Mouse (Mus musculus) splenic B cell, adult 2 months (primary cell): ENCODE measurements at regions not wholly inside any gene's neighbourhood (a gene's known extent, or its start where the extent isn't known, plus 50 kb on each side); places are given as distances from the start of the nearest gene placed in this dataset.

Source experiments
- DNase-seq: peaks from one replicate; pipeline ENCODE4 v3.0.0-alpha.2; 2011; ENCODE audit warnings: low read depth, low spot score
- H3K27me3 ChIP-seq: 2 replicates; pipeline ENCODE4 v1.6.1; 2012; ENCODE audit warnings: mild to moderate bottlenecking, low read length, moderate library complexity, mixed read lengths; ENCODE audit not compliant: control insufficient read depth, poor library complexity, insufficient read depth, severe bottlenecking
- H3K36me3 ChIP-seq: 2 replicates; pipeline ENCODE4 v1.6.1; 2012; ENCODE audit warnings: mild to moderate bottlenecking, low read length, moderate library complexity, mixed read lengths; ENCODE audit not compliant: control insufficient read depth, poor library complexity, insufficient read depth, severe bottlenecking

- H3K36me3 ChIP-seq: no peaks in the 10 kb centered on the region
- no peak for DNase-seq
- H3K27me3 ChIP-seq: no peaks in the 10 kb centered on the region
Observed at GRCm38 (mm10) chr3:53984743-53985550, 121.3 kb upstream of the Ufm1 start.

GRCm38 (mm10) chr3:53982311-53982710, 118.7 kb upstream of the Ufm1 start:
- Histone ChIP-seq H3K36me3 (no peaks in the 10 kb centered on the region), H3K27me3 (no peaks in the 10 kb centered on the region)
- no peak for DNase-seq

- Histone ChIP-seq H3K27me3 (no peaks in the 10 kb centered on the region), H3K36me3 (no peaks in the 10 kb centered on the region)
- peak; percentile 55 for DNase-seq
Observed at GRCm38 (mm10) chr3:53981585-53981984, 118.0 kb upstream of the Ufm1 start.

GRCm38 (mm10) chr3:53977379-53978080, 113.9 kb upstream of the Ufm1 start:
- DNase-seq: peak; percentile 67
- Histone ChIP-seq H3K27me3 (no peaks in the 10 kb centered on the region), H3K36me3 (no peaks in the 10 kb centered on the region)

- peak; percentile 61 for DNase-seq
- no peaks in the 10 kb centered on the region for H3K36me3 ChIP-seq
- H3K27me3 ChIP-seq: no peaks in the 10 kb centered on the region
Observed at GRCm38 (mm10) chr3:53974905-53975551, 111.4 kb upstream of the Ufm1 start.

- DNase-seq: no peak
- Histone ChIP-seq H3K27me3 (no peaks in the 10 kb centered on the region), H3K36me3 (no peaks in the 10 kb centered on the region)
Observed at GRCm38 (mm10) chr3:53969000-53969641, 105.5 kb upstream of the Ufm1 start.

- Histone ChIP-seq H3K27me3 (no peaks in the 10 kb centered on the region), H3K36me3 (no peaks in the 10 kb centered on the region)
Observed at GRCm38 (mm10) chr3:53965142-53965541, 101.5 kb upstream of the Ufm1 start.

GRCm38 (mm10) chr3:53953801-53954200, 90.2 kb upstream of the Ufm1 start:
- Histone ChIP-seq H3K27me3 (no peaks in the 10 kb centered on the region), H3K36me3 (no peaks in the 10 kb centered on the region)
- DNase-seq: no peak

More at GRCm38 (mm10) chr3:53965142-53965541, 101.5 kb upstream of the Ufm1 start:
- no peak for DNase-seq

GRCm38 (mm10) chr3:53939684-53940189, 76.1 kb upstream of the Ufm1 start:
- DNase-seq: no peak
- Histone ChIP-seq H3K27me3 (no peaks in the 10 kb centered on the region), H3K36me3 (no peaks in the 10 kb centered on the region)

- no peak for DNase-seq
- H3K36me3 ChIP-seq: no peaks in the 10 kb centered on the region
- H3K27me3 ChIP-seq: no peaks in the 10 kb centered on the region
Observed at GRCm38 (mm10) chr3:53931745-53932144, 68.1 kb upstream of the Ufm1 start.

- no peaks in the 10 kb centered on the region for H3K27me3 ChIP-seq
- H3K36me3 ChIP-seq: no peaks in the 10 kb centered on the region
- no peak for DNase-seq
Observed at GRCm38 (mm10) chr3:53919941-53920340, 56.3 kb upstream of the Ufm1 start.

GRCm38 (mm10) chr3:53919541-53919940, 55.9 kb upstream of the Ufm1 start:
- no peak for DNase-seq
- H3K36me3 ChIP-seq: no peaks in the 10 kb centered on the region
- H3K27me3 ChIP-seq: no peaks in the 10 kb centered on the region

- Histone ChIP-seq H3K27me3 (no peaks in the 10 kb centered on the region), H3K36me3 (no peaks in the 10 kb centered on the region)
- DNase-seq: no peak
Observed at GRCm38 (mm10) chr3:53917960-53918359, 54.3 kb upstream of the Ufm1 start.

- H3K36me3 ChIP-seq: no peaks in the 10 kb centered on the region
- DNase-seq: no peak
Observed at GRCm38 (mm10) chr3:53913984-53914669, 50.5 kb upstream of the Ufm1 start.

More at GRCm38 (mm10) chr3:53913984-53914669, 50.5 kb upstream of the Ufm1 start:
- no peaks in the 10 kb centered on the region for H3K27me3 ChIP-seq
